Mouse (Mus musculus) CH12.LX (cell line): ENCODE data around the gene Myef2. TPM values are rescaled to one million over a fixed set of nuclear protein-coding genes. Genes with fewer than 3 reads are reported as not detected.

Experiments used
- DNase-seq: peaks from one replicate; pipeline ENCODE4 v3.0.0-alpha.2; 2013; ENCODE audit errors: extremely low read depth
- H3K27ac ChIP-seq: 2 replicates; pipeline ENCODE4 v1.5.1; 2012; ENCODE audit warnings: low read depth, mild to moderate bottlenecking, control low read depth, moderate library complexity; ENCODE audit not compliant: insufficient read depth
- H3K27me3 ChIP-seq: replicated peaks from 2 replicates; pipeline ENCODE3; 2012; ENCODE audit warnings: inconsistent platforms
- H3K36me3 ChIP-seq, 2 experiments: replicated peaks in 1 of 2; 2 replicates each; pipeline versions ENCODE3 to v1.6.1; 2012; ENCODE audit warnings: inconsistent platforms in 1 of 2, low read length in 1 of 2, mild to moderate bottlenecking in 1 of 2, mixed read lengths in 1 of 2, moderate library complexity in 1 of 2; ENCODE audit not compliant: control insufficient read depth in 1 of 2, insufficient read depth in 1 of 2
- H3K4me1 ChIP-seq, 2 experiments: 2 replicates each; pipeline ENCODE4 v1.6.1; 2012; ENCODE audit warnings: inconsistent platforms in 1 of 2, moderate library complexity in 1 of 2; ENCODE audit not compliant: insufficient read depth in 2 of 2, control insufficient read depth in 1 of 2
- H3K4me2 ChIP-seq: 2 replicates; pipeline ENCODE4 v1.6.1; 2012; ENCODE audit warnings: low read depth, mild to moderate bottlenecking, control low read depth; ENCODE audit not compliant: poor library complexity, insufficient read depth, severe bottlenecking
- H3K4me3 ChIP-seq, 3 experiments: fragments of 150-350 bp in 1 of 3; sonication (generic) in 1 of 3; replicated peaks in 1 of 3; 2 replicates each; pipeline versions ENCODE3 to v1.5.1; 2011 to 2012; ENCODE audit warnings: low read depth in 2 of 3, low read length in 2 of 3, mild to moderate bottlenecking in 2 of 3, moderate library complexity in 2 of 3, control low read depth in 1 of 3, improper control_type of control experiment in 1 of 3, inconsistent platforms in 1 of 3, mixed read lengths in 1 of 3; ENCODE audit not compliant: poor library complexity in 1 of 3
- H3K79me2 ChIP-seq: replicated peaks from 2 replicates; pipeline ENCODE4 v1.6.1; 2012; ENCODE audit warnings: mild to moderate bottlenecking, moderate library complexity; ENCODE audit not compliant: control insufficient read depth, poor library complexity, insufficient read depth, severe bottlenecking; ENCODE audit errors: extremely low read depth
- H3K9ac ChIP-seq: 2 replicates; pipeline ENCODE4 v1.6.1; 2012; ENCODE audit warnings: low read depth, mild to moderate bottlenecking, control low read depth, moderate library complexity; ENCODE audit not compliant: insufficient read depth
- H3K9me3 ChIP-seq: replicated peaks from 2 replicates; pipeline ENCODE3; 2012; ENCODE audit warnings: low read length, inconsistent platforms, mixed read lengths
- CHD1 ChIP-seq: IDR thresholded peaks from 2 replicates; pipeline ENCODE4 v1.6.1; 2012; ENCODE audit warnings: low read depth, low read length, improper control_type of control experiment, inconsistent platforms
- CHD2 ChIP-seq: IDR thresholded peaks from 2 replicates; pipeline ENCODE4 v1.6.1; 2011; ENCODE audit warnings: low read length, improper control_type of control experiment
- E2F4 ChIP-seq: IDR thresholded peaks from 2 replicates; pipeline ENCODE4 v1.6.1; 2011; ENCODE audit warnings: low read depth, low read length, improper control_type of control experiment; ENCODE audit not compliant: insufficient replicate concordance
- GABPA ChIP-seq: IDR thresholded peaks from 2 replicates; pipeline ENCODE4 v1.6.1; 2012; ENCODE audit warnings: low read depth, low read length, improper control_type of control experiment, inconsistent platforms; ENCODE audit not compliant: insufficient replicate concordance
- IRF4 ChIP-seq: IDR thresholded peaks from 2 replicates; pipeline ENCODE4 v1.6.1; 2014; ENCODE audit warnings: low read depth, mild to moderate bottlenecking, inconsistent platforms, low read length, improper control_type of control experiment
- JUND ChIP-seq: conservative IDR thresholded peaks from 2 replicates; pipeline ENCODE4 v1.6.1; 2011; ENCODE audit warnings: low read depth, low read length, improper control_type of control experiment
- KAT2A ChIP-seq: IDR thresholded peaks from 2 replicates; pipeline ENCODE4 v1.6.1; 2012; ENCODE audit warnings: low read length, improper control_type of control experiment, inconsistent platforms; ENCODE audit not compliant: insufficient replicate concordance
- MAZ ChIP-seq: IDR thresholded peaks from 2 replicates; pipeline ENCODE4 v1.6.1; 2012; ENCODE audit warnings: low read depth, mild to moderate bottlenecking, inconsistent platforms, low read length, improper control_type of control experiment, moderate library complexity
- NELFE ChIP-seq: IDR thresholded peaks from 2 replicates; pipeline ENCODE4 v1.6.1; 2011; ENCODE audit warnings: low read depth, low read length, improper control_type of control experiment
- PAX5 ChIP-seq: IDR thresholded peaks from 2 replicates; pipeline ENCODE4 v1.6.1; 2012; ENCODE audit warnings: low read length, inconsistent platforms, mixed read lengths
- POLR2AphosphoS2 ChIP-seq: IDR thresholded peaks from 2 replicates; pipeline ENCODE4 v1.6.1; 2011; ENCODE audit warnings: low read depth, low read length, improper control_type of control experiment
- TBP ChIP-seq: conservative IDR thresholded peaks from 2 replicates; pipeline ENCODE4 v1.6.1; 2011; ENCODE audit warnings: low read depth, low read length, improper control_type of control experiment
- TCF12 ChIP-seq: IDR thresholded peaks from 2 replicates; pipeline ENCODE4 v1.6.1; 2014; ENCODE audit warnings: low read depth, mild to moderate bottlenecking, inconsistent platforms, low read length, improper control_type of control experiment
- USF1 ChIP-seq: IDR thresholded peaks from 2 replicates; pipeline ENCODE4 v1.6.1; 2014; ENCODE audit warnings: low read depth, mild to moderate bottlenecking, inconsistent platforms, low read length, improper control_type of control experiment
- ZC3H11A ChIP-seq: IDR thresholded peaks from 2 replicates; pipeline ENCODE4 v1.6.1; 2012; ENCODE audit warnings: low read depth, mild to moderate bottlenecking, inconsistent platforms, low read length, improper control_type of control experiment
- ZKSCAN1 ChIP-seq: IDR thresholded peaks from 2 replicates; pipeline ENCODE4 v1.6.1; 2012; ENCODE audit warnings: low read depth, inconsistent platforms, low read length, improper control_type of control experiment, borderline replicate concordance
- ZMIZ1 ChIP-seq: IDR thresholded peaks from 2 replicates; pipeline ENCODE4 v1.6.1; 2012; ENCODE audit warnings: low read depth, mild to moderate bottlenecking, inconsistent platforms, low read length, improper control_type of control experiment
- dilution Hi-C: fragments of 300-500 bp; cut with MboI; formaldehyde crosslinking; loops from 2 replicates; pipeline ENCODE4 v1.14.3; 2020; ENCODE audit warnings: low sequenced_read_pairs; ENCODE audit not compliant: extremely low pct_unique_long_range_greater_than_20kb, extremely low pct_ligation_motif_present
- in situ Hi-C: fragments of 300-500 bp; cut with MboI; formaldehyde crosslinking; loops from 3 replicates; pipeline ENCODE4 v1.14.3; 2019; ENCODE audit warnings: low sequenced_read_pairs, low pct_ligation_motif_present, low pct_unique_long_range_greater_than_20kb, mixed read lengths
- polyA plus RNA-seq: library from polyadenylated mRNA; unstranded; fragments of >175 nt; gene quantifications from 2 replicates; pipeline ENCODE4 v1.2.1, GENCODE M21; 2012; ENCODE audit warnings: low read depth; ENCODE audit not compliant: insufficient read length
- total RNA-seq, 2 experiments: library from RNA; depleted of rRNA; stranded (reverse); fragments of 300-350 nt in 1 of 2; fragments of >200 nt in 1 of 2; gene quantifications; 2 replicates each; pipeline ENCODE4 v1.2.3; 2012 to 2014

The Myef2 gene
- total and polyA plus RNA-seq, 3 experiments = not detected

- H3K27ac ChIP-seq = no peak overlapping the region
- no peaks in the 10 kb centered on the region for H3K36me3 ChIP-seq
- H3K9ac ChIP-seq = no peak overlapping the region
- no peak for DNase-seq
- no peak overlapping the region for H3K4me2 ChIP-seq
- TF ChIP-seq ZKSCAN1 (no peak), KAT2A (no peak), PAX5 (no peak), E2F4 (no peak), USF1 (no peak), CHD1 (no peak), POLR2AphosphoS2 (no peak), JUND (no peak), TBP (no peak), MAZ (no peak), ZC3H11A (no peak), ZMIZ1 (no peak)
- in situ Hi-C loops = no loop called here
- no peaks in the 10 kb centered on the region for H3K79me2 ChIP-seq
- peaks cover 17% of the 10 kb centered on the region for H3K9me3 ChIP-seq
- no peaks in the 10 kb centered on the region for H3K4me1 ChIP-seq
- H3K27me3 ChIP-seq = no peaks in the 10 kb centered on the region
- dilution Hi-C loops = no loop called here
- H3K4me3 ChIP-seq = no peak overlapping the region
Observed at GRCm38 (mm10) chr2:125126792-125127191, 3.3 kb upstream of the Myef2 start.

DNA sequence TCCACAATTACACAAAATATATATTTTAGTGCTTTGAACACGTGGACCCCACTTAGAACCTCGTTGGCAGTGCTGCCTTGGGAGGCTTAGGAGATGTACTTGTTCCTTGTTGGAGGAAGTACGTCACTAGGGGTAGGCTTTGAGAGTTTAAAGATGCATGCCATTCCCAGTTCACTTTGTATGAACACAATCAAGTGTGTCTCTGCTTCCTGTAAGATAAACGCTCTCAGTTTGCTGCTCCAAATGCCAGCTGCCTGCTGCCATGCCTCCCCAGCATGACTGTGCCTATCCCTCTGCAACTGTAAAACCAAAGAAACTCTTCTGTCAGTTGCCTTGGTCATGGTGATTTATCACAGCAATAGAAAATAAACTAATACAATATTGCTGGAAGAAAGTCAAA, 2.4 kb upstream of the Myef2 start:
- no peaks in the 10 kb centered on the region for H3K27me3 ChIP-seq
- H3K9me3 ChIP-seq = peaks cover 15% of the 10 kb centered on the region
- TF ChIP-seq IRF4 (no peak), GABPA (no peak), CHD2 (no peak), TBP (no peak), KAT2A (no peak), NELFE (no peak), TCF12 (no peak)
- H3K79me2 ChIP-seq = no peaks in the 10 kb centered on the region
- no peaks in the 10 kb centered on the region for H3K36me3 ChIP-seq
- no peak overlapping the region for H3K9ac ChIP-seq
- no peaks in the 10 kb centered on the region for H3K4me1 ChIP-seq
- H3K4me2 ChIP-seq = no peak overlapping the region
- dilution Hi-C loops (no loop called here), in situ Hi-C loops (no loop called here)
- no peak for DNase-seq
- H3K27ac ChIP-seq = no peak overlapping the region
- H3K4me3 ChIP-seq = no peak overlapping the region
